Mouse (Mus musculus) forebrain, embryonic 10.5 days (tissue): ENCODE results near the gene Hrct1. TPM values are rescaled to one million over a fixed set of nuclear protein-coding genes. Genes with fewer than 3 reads are reported as not detected.
A peak's percentile ranks its signal among the peaks of the same experiment; 100 is the strongest.

Experiments
- DNase-seq: peaks from one replicate; pipeline ENCODE4 v3.0.0-alpha.2; 2017; ENCODE audit warnings: low spot score; ENCODE audit errors: extremely low spot score
- H3K27ac ChIP-seq: fragments of 300-500 bp; sonication (generic); 2 replicates; pipeline ENCODE4 v1.5.1; 2016; ENCODE audit warnings: mild to moderate bottlenecking
- H3K27me3 ChIP-seq: fragments of 300-500 bp; sonication (generic); 2 replicates; pipeline ENCODE4 v1.6.1; 2016; ENCODE audit warnings: mild to moderate bottlenecking; ENCODE audit not compliant: poor library complexity, severe bottlenecking
- H3K36me3 ChIP-seq: fragments of 300-500 bp; sonication (generic); replicated peaks from 2 replicates; pipeline ENCODE4 v1.6.1; 2016; ENCODE audit warnings: mild to moderate bottlenecking, moderate library complexity
- H3K4me1 ChIP-seq: fragments of 300-500 bp; sonication (generic); 2 replicates; pipeline ENCODE4 v1.6.1; 2016
- H3K4me3 ChIP-seq: fragments of 300-500 bp; sonication (generic); 2 replicates; pipeline ENCODE4 v1.5.1; 2016; ENCODE audit warnings: mild to moderate bottlenecking, moderate library complexity
- H3K9me3 ChIP-seq: fragments of 300-500 bp; sonication (generic); 2 replicates; pipeline ENCODE4 v1.6.1; 2016; ENCODE audit warnings: mild to moderate bottlenecking, moderate library complexity
- WGBS: fragments of 180-500 bp; shearing (Covaris S2); methylation state at CpG from one replicate; pipeline ENCODE4 v1.1.7; 2016; 5-methylcytosine and 5-hydroxymethylcytosine counted together
- polyA plus RNA-seq: library from polyadenylated mRNA; unstranded; fragments of >200 nt; fragmentation: Nextera tagmentation; extraction: Ambion mirVana; gene quantifications from 2 replicates; pipeline ENCODE4 v1.2.1, GENCODE M21; 2016

Hrct1 gene
- polyA plus RNA-seq, 1 experiment from 2014 or later = 0.16 TPM

DNA sequence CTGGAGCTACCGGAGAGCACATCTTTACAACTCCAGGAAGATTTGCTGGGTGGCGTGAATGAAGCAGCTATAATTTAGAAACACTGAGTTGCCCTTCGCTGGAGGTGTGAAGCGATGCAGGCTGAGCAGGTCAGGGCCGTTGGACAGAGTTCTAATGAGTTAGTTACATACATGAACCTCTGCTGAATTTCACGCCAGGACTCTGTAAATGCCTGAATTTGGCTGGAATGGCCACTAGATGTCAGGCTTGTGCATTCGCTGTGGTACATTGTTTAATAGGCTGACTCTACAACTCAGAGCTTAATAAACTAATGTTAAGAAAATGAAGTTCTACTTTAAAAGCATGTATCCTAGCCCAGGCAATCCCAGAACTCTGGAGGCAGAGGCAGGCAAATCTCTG, 36.4 kb downstream of the Hrct1 start:
- DNase-seq = peak; percentile 42
- 28% methylated on average over 7 of the region's 7 CpGs for WGBS
- no peaks in the 10 kb centered on the region for H3K27me3 ChIP-seq
- no peaks in the 10 kb centered on the region for H3K9me3 ChIP-seq
- H3K4me3 ChIP-seq = no peak overlapping the region
- H3K36me3 ChIP-seq = no peaks in the 10 kb centered on the region
- peaks cover 6% of the 10 kb centered on the region; the same call in 1 of the 2 replicates for H3K4me1 ChIP-seq
- no peak overlapping the region for H3K27ac ChIP-seq

GRCm38 (mm10) chr4:43768341-43768740, 41.4 kb downstream of the Hrct1 start:
- no peaks in the 10 kb centered on the region for H3K36me3 ChIP-seq
- H3K27ac ChIP-seq = no peak overlapping the region
- DNase-seq = no peak
- H3K27me3 ChIP-seq = no peaks in the 10 kb centered on the region
- 88% methylated on average over 5 of the region's 5 CpGs for WGBS
- H3K4me3 ChIP-seq = no peak overlapping the region
- H3K9me3 ChIP-seq = no peaks in the 10 kb centered on the region
- no peaks in the 10 kb centered on the region for H3K4me1 ChIP-seq

GRCm38 (mm10) chr4:43769374-43769773, 42.4 kb downstream of the Hrct1 start:
- DNase-seq = no peak
- Histone ChIP-seq H3K4me1 (no peaks in the 10 kb centered on the region), H3K9me3 (no peaks in the 10 kb centered on the region), H3K36me3 (no peaks in the 10 kb centered on the region), H3K27ac (no peak overlapping the region), H3K27me3 (no peaks in the 10 kb centered on the region), H3K4me3 (no peak overlapping the region)
- 96% methylated on average over 2 of the region's 2 CpGs for WGBS

DNA sequence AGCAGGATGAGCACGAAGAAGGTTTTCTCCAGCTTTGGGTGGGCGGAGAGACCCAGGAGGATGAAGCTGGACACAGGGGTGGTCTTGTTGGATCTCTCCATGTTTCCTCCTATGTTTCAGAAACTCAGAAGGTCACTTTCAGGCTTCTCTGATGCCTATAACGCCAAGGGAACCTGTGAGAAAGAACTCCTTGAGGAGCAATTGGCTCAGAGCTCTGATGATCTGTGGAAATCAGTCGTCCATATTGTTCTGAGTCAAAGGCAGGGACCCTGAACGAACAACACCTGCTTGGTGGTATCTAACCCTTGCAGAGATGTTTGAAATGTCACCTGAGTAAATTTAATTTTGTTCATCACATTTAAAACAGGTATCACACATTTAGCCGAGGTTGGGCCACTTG, 43.9 kb downstream of the Hrct1 start, which contains the start of gene Olfr159:
TSS of gene Olfr159 (minus strand) at position 101 of the 400 bp plus-strand sequence.
- Histone ChIP-seq H3K27ac (no peak within 1 kb of the TSS), H3K36me3 (no peaks in the 10 kb centered on the region), H3K4me3 (no peak within 1 kb of the TSS), H3K9me3 (no peaks in the 10 kb centered on the region), H3K27me3 (no peaks in the 10 kb centered on the region), H3K4me1 (no peaks in the 10 kb centered on the region)
- 82% methylated on average over 6 of the region's 6 CpGs for WGBS
- DNase-seq = no peak

- Histone ChIP-seq H3K27ac (no peak overlapping the region), H3K4me1 (no peaks in the 10 kb centered on the region), H3K27me3 (no peaks in the 10 kb centered on the region), H3K4me3 (no peak overlapping the region), H3K36me3 (no peaks in the 10 kb centered on the region), H3K9me3 (no peaks in the 10 kb centered on the region)
- DNase-seq = no peak
- WGBS = 75% methylated on average over 6 of the region's 6 CpGs
Observed at GRCm38 (mm10) chr4:43771626-43772025, 44.6 kb downstream of the Hrct1 start.

GRCm38 (mm10) chr4:43772304-43772703, 45.3 kb downstream of the Hrct1 start:
- WGBS = 45% methylated on average over 2 of the region's 2 CpGs
- Histone ChIP-seq H3K4me1 (no peaks in the 10 kb centered on the region), H3K4me3 (no peak overlapping the region), H3K9me3 (no peaks in the 10 kb centered on the region), H3K27ac (no peak overlapping the region), H3K27me3 (no peaks in the 10 kb centered on the region), H3K36me3 (no peaks in the 10 kb centered on the region)
- no peak for DNase-seq

Other genes with a start within 250 kb of the Hrct1 start
- gene Sit1, start 243.5 kb upstream of the Hrct1 start, polyA plus RNA-seq = not detected in 2 replicates
- 42.2 and 43.9 TPM in 2 replicates for gene Ccdc107, start 234.3 kb upstream of the Hrct1 start, polyA plus RNA-seq
- 54.6 and 56.7 TPM in 2 replicates for gene Arhgef39, start 227.5 kb upstream of the Hrct1 start, polyA plus RNA-seq
- gene Car9, start 220.2 kb upstream of the Hrct1 start, polyA plus RNA-seq = 0.60 and 1.1 TPM in 2 replicates
- gene Tpm2, start 203.4 kb upstream of the Hrct1 start, polyA plus RNA-seq = 40.0 and 42.6 TPM in 2 replicates
- gene Creb3, start 164.9 kb upstream of the Hrct1 start, polyA plus RNA-seq = 32.5 and 34.4 TPM in 2 replicates
- 42.5 and 43.0 TPM in 2 replicates for gene Tln1, start 164.5 kb upstream of the Hrct1 start, polyA plus RNA-seq
- gene Rgp1, start 148.5 kb upstream of the Hrct1 start, polyA plus RNA-seq = 15.3 and 24.2 TPM in 2 replicates
- gene Gba2, start 148.3 kb upstream of the Hrct1 start, polyA plus RNA-seq = 24.3 and 26.4 TPM in 2 replicates
- 0.97 TPM in 1 of 2 replicates, not detected in the other for gene Msmp, start 142.7 kb upstream of the Hrct1 start, polyA plus RNA-seq
- gene Npr2, start 95.3 kb upstream of the Hrct1 start, polyA plus RNA-seq = 5.4 and 6.2 TPM in 2 replicates
- gene Spag8, start 73.6 kb upstream of the Hrct1 start, polyA plus RNA-seq = 1.9 and 2.9 TPM in 2 replicates
- 66.0 and 69.7 TPM in 2 replicates for gene Hint2, start 70.7 kb upstream of the Hrct1 start, polyA plus RNA-seq
- 4.2 and 4.3 TPM in 2 replicates for gene Tmem8b, start 58.2 kb upstream of the Hrct1 start, polyA plus RNA-seq
- gene Fam221b, start 58.0 kb upstream of the Hrct1 start, polyA plus RNA-seq = 1.6 and 1.7 TPM in 2 replicates
- not detected in 2 replicates for gene Olfr70, start 26.4 kb upstream of the Hrct1 start, polyA plus RNA-seq
- gene Olfr71, start 16.9 kb upstream of the Hrct1 start, polyA plus RNA-seq = not detected in 2 replicates
- gene Spaar, start 2.8 kb downstream of the Hrct1 start, polyA plus RNA-seq = 0.07 TPM in 1 of 2 replicates, not detected in the other
- not detected in 2 replicates for gene Olfr159, start 43.8 kb downstream of the Hrct1 start, polyA plus RNA-seq
- not detected in 2 replicates for gene Olfr156, start 96.7 kb downstream of the Hrct1 start, polyA plus RNA-seq
- not detected in 2 replicates for gene Olfr157, start 113.0 kb downstream of the Hrct1 start, polyA plus RNA-seq
- gene Olfr155, start 124.4 kb downstream of the Hrct1 start, polyA plus RNA-seq = not detected in 2 replicates
- 9.4 and 11.2 TPM in 2 replicates for gene Reck, start 148.3 kb downstream of the Hrct1 start, polyA plus RNA-seq
- 52.7 and 52.8 TPM in 2 replicates for gene Glipr2, start 230.2 kb downstream of the Hrct1 start, polyA plus RNA-seq